Mouse (Mus musculus) olfactory bulb, adult 2 months (tissue): ENCODE data around the gene Cd300lf.

Source experiments
- CTCF ChIP-seq: fragments of 200-500 bp; IDR thresholded peaks from 2 replicates; pipeline ENCODE4 v1.5.1; 2012; ENCODE audit warnings: low read depth, mild to moderate bottlenecking, low read length, moderate library complexity; ENCODE audit not compliant: insufficient read depth
- POLR2A ChIP-seq: fragments of 200-500 bp; IDR thresholded peaks from 2 replicates; pipeline ENCODE4 v1.6.1; 2012; ENCODE audit warnings: mild to moderate bottlenecking, low read depth, low read length, moderate library complexity; ENCODE audit not compliant: insufficient read depth

- TF ChIP-seq POLR2A (no peak), CTCF (peak; percentile 7; the same call in 1 of the 2 replicates)
Measured at GRCm38 (mm10) chr11:115080886-115081285, 52.9 kb downstream of the Cd300lf start.
